Mouse (Mus musculus) lung, postnatal 0 days (tissue): ENCODE data around the gene Tob1.

Source experiments
- CTCF ChIP-seq: IDR thresholded peaks from 2 replicates; pipeline ENCODE4 v1.5.1; 2016; ENCODE audit warnings: antibody characterized with exemption, mild to moderate bottlenecking
- EP300 ChIP-seq: IDR thresholded peaks from 2 replicates; pipeline ENCODE4 v1.6.1; 2016; ENCODE audit warnings: antibody characterized with exemption, mild to moderate bottlenecking, control low read depth

DNA sequence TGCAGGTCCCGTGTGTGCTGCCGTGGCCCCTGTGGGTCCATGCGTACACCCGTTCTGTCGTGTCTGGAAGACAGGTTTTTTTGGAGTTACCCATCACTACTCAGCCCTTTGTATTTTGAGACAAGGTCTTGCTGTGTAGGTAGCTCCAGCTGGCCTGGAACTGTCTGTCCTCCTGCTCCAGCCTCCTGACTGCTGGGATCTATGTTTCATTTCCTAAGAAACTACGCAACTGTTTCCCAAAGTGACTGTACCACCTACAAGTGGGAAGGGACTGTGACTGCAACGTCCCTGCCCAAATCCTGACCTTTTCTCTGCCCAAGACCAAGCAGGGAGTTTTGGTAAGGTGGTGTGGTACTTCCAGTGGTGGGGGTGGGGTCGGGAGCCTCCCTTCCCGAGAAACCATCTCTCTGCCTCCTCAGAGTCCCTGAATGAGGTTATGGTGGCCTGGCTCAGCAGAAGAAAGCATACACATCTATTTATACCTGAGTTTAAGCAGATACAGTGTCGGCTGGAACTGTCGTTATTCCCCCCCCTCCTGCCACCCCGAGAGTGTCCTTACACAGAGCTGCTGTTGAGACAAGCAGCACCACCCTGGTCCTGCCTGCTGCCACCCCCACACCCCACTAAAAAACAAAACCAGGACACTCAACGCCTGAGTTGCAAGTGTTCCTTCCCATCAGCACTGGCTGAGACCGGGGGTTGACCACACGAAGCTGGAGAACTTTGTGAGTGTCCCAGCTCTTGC lies 33.2 kb upstream of the Tob1 start:
- TF ChIP-seq CTCF (no peak), EP300 (no peak)
